Mouse (Mus musculus): ENCODE measurements around the gene Olfr1272.
"Not testable (repeated sequence)": the region's sequence is repeated elsewhere in the genome, so short reads cannot be mapped to it uniquely, and the experiment has no call there.

The Olfr1272 gene

GRCm38 (mm10) chr2:90292741-90293140 lies at the start of gene Olfr1272:
Olfr1272 (minus strand) TSS chr2:90292841.
- DNase-seq, result no peak

DNA sequence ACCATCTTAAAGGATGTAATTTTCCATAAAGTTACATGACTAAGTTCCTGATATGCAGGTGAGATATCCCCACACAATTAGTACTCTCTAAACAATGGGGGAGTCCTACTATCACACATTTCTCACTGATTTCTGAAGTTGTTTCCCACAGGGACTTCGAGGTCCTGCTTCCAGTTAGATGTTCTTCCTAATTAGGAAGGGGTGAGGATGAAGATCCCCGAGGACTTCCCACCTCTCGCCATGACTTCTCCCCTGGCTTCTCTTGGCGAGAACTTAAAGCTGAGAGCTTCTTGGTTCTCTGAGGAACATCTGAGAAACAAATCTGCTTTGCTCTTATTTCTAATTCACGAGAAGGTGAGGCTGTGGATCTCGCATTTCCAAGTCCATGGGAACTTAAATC lies 29.3 kb upstream of the Olfr1272 start, which contains the start of gene Gm13769:
Gene Gm13769 (plus strand): TSS at position 301 of the 400 bp plus-strand sequence.
- DNase-seq, result not testable (repeated sequence)

DNA sequence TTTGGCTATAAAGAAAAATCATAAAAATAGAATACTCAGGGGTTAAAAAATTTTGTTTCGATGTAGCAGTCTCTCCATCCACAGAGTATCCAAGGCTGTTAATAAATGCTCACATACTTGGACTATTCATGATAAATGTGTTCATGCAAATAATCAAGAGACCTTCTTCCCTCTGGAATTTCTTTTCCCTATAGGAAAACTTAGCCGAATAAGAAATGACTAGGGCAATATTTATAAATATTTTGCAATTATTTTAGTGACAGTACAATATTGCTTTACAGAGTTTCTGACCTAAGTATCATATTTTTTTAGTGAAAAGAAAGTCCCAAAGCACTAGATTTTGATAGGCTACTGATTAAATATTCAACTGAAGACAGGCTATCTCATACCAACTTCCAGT lies 21.7 kb downstream of the Olfr1272 start, which contains the start of gene Olfr1271:
Gene Olfr1271 (minus strand): TSS at position 101 of the 400 bp plus-strand sequence.
- no peak for DNase-seq

DNA sequence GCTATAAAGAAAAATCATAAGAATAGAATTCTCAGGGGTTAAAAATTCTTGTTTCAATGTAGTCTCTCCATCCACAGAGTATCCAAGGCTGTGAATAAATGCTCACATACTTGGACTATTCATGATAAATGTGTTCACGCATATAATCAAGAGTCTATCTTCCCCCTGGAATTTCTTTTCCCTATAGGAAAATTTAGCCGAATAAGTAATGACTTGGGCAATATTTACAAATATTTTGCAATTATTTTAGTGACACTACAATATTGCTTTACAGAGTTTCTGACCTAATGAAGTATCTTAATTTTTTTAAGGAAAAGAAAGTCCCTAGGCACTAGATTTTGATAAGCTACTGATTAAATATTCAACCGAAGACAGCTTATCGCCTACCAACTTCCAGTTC lies 35.1 kb downstream of the Olfr1272 start, which contains the start of gene Olfr142:
Gene Olfr142 (minus strand): TSS at position 101 of the 400 bp plus-strand sequence.
- no peak for DNase-seq
